Comparison of ENCODE assay signal across 8 mouse cellular contexts in the genomic region with DNA sequence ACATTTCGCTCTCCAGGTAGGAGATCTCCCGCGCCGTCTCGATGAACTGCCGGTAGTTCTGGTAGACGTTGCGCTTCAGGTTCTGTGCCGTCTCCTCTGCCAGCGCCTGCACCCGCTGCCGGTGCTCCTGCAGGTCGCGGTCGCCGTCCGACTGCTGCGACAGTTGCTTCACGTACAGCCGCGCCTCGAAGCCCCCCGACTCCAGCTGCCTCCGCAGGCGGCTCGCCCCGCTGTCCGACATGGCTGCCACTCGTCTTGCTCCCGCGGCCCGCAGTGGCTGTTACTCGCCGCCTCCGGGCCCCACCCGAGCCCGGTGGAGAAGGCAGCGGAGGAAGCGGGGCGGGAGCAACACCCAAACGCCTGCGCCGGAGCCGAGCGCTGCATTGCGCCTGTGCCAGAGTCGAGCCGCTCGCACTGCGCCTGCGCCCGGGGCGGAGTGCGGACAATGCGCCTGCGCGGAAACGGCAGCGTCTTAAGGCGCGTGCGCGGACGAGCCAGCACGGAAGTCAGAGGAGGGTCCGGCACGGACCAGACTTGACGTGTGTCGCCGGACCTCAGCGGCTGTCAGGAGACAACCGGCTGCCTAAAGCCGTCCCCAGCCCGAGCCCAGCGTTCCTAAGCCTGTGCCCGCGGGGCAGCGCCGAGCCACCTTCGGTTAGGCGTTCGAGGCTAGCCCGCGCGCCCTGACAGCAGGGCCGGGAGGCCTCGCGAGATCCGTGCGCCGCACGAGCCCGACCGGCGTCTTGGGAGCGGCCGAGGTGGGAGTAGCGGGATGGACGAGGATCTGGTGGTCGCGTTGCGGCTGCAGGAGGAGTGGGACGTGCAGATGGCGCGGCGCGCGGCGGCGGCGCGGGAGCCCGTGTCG. TPM values are rescaled to one million over a fixed set of nuclear protein-coding genes. Genes with fewer than 3 reads are reported as not detected.
DNase-seq lines count a peak whose midpoint lies in the region; ATAC-seq lines count a peak whose summit lies in the region.

A gene (minus strand): TSS at position 320 of the 865 bp plus-strand sequence.
A gene (plus strand): TSS at position 501 of the 865 bp plus-strand sequence.

- H3K36me3 ChIP-seq in hindbrain, embryonic 15.5 days: peaks cover 44% of the 10 kb centered on the region

- ATAC-seq in hindbrain, embryonic 15.5 days (ENCODE audit: low FRiP score, low read depth): peak; percentile 92

- peak within 1 kb of the TSS; percentile 85 for H3K27ac ChIP-seq in hindbrain, embryonic 15.5 days (replicated peaks)

- H3K9me3 ChIP-seq in hindbrain, embryonic 15.5 days: no peaks in the 10 kb centered on the region

- peak within 1 kb of the TSS; percentile 90 for H3K4me2 ChIP-seq in hindbrain, embryonic 15.5 days

- WGBS in hindbrain, embryonic 15.5 days: under 1% methylated on average over 109 of the region's 114 CpGs

- peak within 1 kb of the TSS; percentile 85 for H3K9ac ChIP-seq in hindbrain, embryonic 15.5 days

- H3K4me1 ChIP-seq in hindbrain, embryonic 15.5 days (replicated peaks): peaks cover 50% of the 10 kb centered on the region

- H3K27me3 ChIP-seq in hindbrain, embryonic 15.5 days: no peaks in the 10 kb centered on the region

- H3K4me3 ChIP-seq in hindbrain, embryonic 15.5 days: peak within 1 kb of the TSS; percentile 84

- DNase-seq in T-cell, adult 2 months (ENCODE audit: low spot score): peak; percentile 96
- DNase-seq in cerebellum, postnatal 36 days: peak; percentile 98 to 99
- peak; percentile 98 for DNase-seq in frontal cortex, postnatal 36 days (ENCODE audit: low spot score in 2 of 2)
- DNase-seq in left cerebral cortex, adult 11 months (ENCODE audit: low spot score): peak; percentile 91
- peak; percentile 98 to 99 for DNase-seq in lung, postnatal 4 days
- peak; percentile 95 for DNase-seq in retina, postnatal 7 days (ENCODE audit: low read depth, low spot score)
- DNase-seq in urinary bladder, adult 2 months (ENCODE audit: low spot score): peak; percentile 100

RNA-seq across cellular contexts. Expression of the first gene that starts in this region (rescaled TPM):
- 14.6 and 15.2 TPM in 2 replicates for polyA plus RNA-seq in hindbrain, embryonic 15.5 days (2015; fragmentation: Nextera tagmentation; extraction: Ambion mirVana)
- 12.2 and 13.9 TPM in 2 replicates for polyA plus RNA-seq in urinary bladder, adult 2 months (2012; rRNA removed)

RNA-seq across cellular contexts. Expression of the second gene that starts in this region (rescaled TPM):
- 8.8 and 9.3 TPM in 2 replicates for polyA plus RNA-seq in hindbrain, embryonic 15.5 days (2015; fragmentation: Nextera tagmentation; extraction: Ambion mirVana)
- 17.2 and 17.6 TPM in 2 replicates for polyA plus RNA-seq in urinary bladder, adult 2 months (2012; rRNA removed)

Comparison
In these comparisons a context has a peak if more than half of its experiments do, and no peak if none do; other contexts are left out.
1. Peak in every context shown above with its lines: DNase-seq, ATAC-seq, H3K4me3 ChIP-seq and H3K27ac ChIP-seq.